Mouse (Mus musculus) C2C12 (cell line): ENCODE results near the gene 2610001J05Rik.
A peak's percentile ranks its signal among the peaks of the same experiment; 100 is the strongest.

Experiments used
- CEBPB ChIP-seq: IDR thresholded peaks from one replicate; pipeline ENCODE4 v1.6.1; 2011; ENCODE audit warnings: low read depth, mild to moderate bottlenecking, control low read depth, moderate library complexity
- CTCF ChIP-seq: IDR thresholded peaks from one replicate; pipeline ENCODE4 v1.5.1; 2011; ENCODE audit not compliant: control insufficient read depth, insufficient read depth, insufficient read length
- MAX ChIP-seq: IDR thresholded peaks from one replicate; pipeline ENCODE4 v1.6.1; 2011; ENCODE audit warnings: mild to moderate bottlenecking, control low read depth
- USF1 ChIP-seq: IDR thresholded peaks from one replicate; pipeline ENCODE4 v1.6.1; 2011; ENCODE audit warnings: low read depth, mild to moderate bottlenecking, control low read depth, moderate library complexity

DNA sequence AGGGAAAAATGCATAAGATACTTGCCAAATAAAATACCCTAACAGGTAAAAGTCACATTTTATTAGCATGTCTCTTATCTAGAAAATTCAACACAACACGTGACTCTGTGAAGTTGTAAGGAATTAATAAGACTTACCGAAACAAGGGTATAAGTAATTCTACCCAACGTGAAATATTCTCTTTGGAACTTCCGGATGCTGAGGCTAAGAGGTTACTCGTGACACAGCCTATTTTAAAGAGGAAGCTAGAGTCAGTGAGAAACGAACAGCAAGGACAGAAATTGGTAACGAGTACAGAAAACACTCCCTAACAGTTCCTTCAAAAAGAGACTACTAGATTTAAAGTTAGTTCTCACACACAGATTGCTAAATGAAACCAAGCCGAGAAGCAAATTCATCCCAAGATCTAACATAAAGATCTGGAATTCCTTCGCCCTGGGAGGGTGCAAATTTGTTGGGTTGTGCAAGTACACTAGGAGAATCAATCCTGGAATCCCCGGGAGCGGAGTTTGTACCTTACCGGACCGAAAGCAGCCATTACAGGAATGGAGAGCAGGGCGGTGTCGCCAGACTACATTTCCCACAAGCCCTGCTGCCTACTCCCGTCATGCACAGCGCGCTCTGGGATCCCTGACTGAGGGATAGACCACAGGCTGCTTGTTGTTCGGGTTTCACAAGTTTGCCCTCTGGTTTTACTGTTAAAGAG lies at the start of gene 2610001J05Rik:
- TF ChIP-seq CTCF (no peak), MAX (no peak), CEBPB (no peak), USF1 (peak; percentile 86)
